Mouse (Mus musculus) ES-Bruce4 (cell line): Measurements from ENCODE around the gene Nosip.

Experiments
- CTCF ChIP-seq: IDR thresholded peaks from one replicate; pipeline ENCODE4 v1.8.1; 2011; ENCODE audit warnings: low read depth, low read length
- EP300 ChIP-seq: IDR thresholded peaks from 2 replicates; pipeline ENCODE4 v1.6.1; 2011; ENCODE audit warnings: low read depth, low read length; ENCODE audit not compliant: insufficient read depth
- POLR2A ChIP-seq: IDR thresholded peaks from one replicate; pipeline ENCODE4 v1.8.1; 2011; ENCODE audit warnings: low read length; ENCODE audit not compliant: insufficient read depth

DNA sequence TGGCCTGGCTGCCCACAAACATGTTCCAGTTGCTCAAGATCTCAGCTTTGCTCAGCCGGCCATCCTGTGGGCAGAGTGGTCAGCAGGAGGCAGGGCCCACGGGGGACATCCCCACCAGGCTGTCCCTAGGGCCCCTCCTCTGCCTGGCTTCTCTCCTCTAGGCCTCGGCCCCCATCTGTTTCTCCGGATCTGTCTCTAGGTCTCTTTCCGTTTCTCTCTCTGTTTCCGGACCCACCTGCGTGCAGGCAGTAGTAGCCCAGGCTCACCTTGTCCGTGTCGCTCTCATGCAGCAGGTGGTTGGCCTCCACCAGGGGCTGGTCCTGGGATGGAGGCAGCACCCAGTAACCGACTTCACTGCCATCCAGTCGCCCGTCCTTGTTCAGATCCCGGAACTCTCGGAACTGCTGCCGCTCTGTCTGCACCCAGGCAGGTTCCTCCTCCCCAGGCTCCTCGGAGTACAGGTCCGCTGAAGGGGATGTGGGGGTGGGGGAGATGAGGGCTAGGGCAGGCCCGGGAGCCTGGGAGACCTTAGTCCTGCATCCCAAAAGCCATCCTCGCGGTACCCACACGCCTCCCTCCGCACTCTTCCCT lies 21.2 kb downstream of the Nosip start:
- TF ChIP-seq CTCF, result no peak
- TF ChIP-seq EP300, result no peak
- no peak for TF ChIP-seq POLR2A
